In the genomic region with DNA sequence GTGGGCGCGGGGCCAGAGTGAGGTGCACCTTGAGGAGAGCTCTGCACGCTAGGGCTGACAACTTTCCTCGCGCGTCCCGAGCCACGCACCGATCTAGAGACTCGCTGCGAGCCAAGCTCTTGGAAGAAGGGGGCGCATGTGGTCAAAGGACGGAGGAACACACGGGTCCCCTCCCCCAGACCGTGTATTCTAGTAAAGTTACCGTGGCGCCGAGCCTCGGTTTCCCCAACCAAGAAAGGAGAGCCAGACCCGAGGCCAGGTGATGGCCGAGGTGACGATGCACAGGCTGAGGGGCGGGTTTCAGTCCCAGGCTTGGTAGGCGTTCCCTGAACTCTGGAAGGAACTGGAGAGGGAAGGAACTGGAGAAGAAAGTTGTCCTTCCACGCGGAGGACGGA, we compare ENCODE assay signal across 8 mouse cellular contexts. TPM values are rescaled to one million over a fixed set of nuclear protein-coding genes. Genes with fewer than 3 reads are reported as not detected.
DNase-seq lines count a peak whose midpoint lies in the region; ATAC-seq and TF ChIP-seq lines count a peak whose summit lies in the region.

No protein-coding gene starts in this region.

- H3K9ac ChIP-seq in ES-E14 (ENCODE audit: insufficient read depth, low read depth, low read length, poor library complexity, severe bottlenecking) = peak overlapping the region; percentile 56
- H3K9ac ChIP-seq in forebrain, embryonic 14.5 days (ENCODE audit: low read length) = peak overlapping the region; percentile 97
- peak overlapping the region; percentile 99 for H3K9ac ChIP-seq in intestine, embryonic 14.5 days (ENCODE audit: low read length)
- no peak overlapping the region; the same call in 1 of the 2 replicates for H3K9ac ChIP-seq in liver, embryonic 15.5 days
- H3K9ac ChIP-seq in neural tube, embryonic 14.5 days (replicated peaks; ENCODE audit: low read depth, low read length) = peak overlapping the region; percentile 86

- H3K27me3 ChIP-seq in forebrain, embryonic 14.5 days (replicated peaks; ENCODE audit: control insufficient read depth, insufficient read depth, low read length) = no peaks in the 10 kb centered on the region
- H3K27me3 ChIP-seq in intestine, embryonic 14.5 days (replicated peaks; ENCODE audit: control insufficient read depth, insufficient read depth, low read length) = no peaks in the 10 kb centered on the region
- H3K27me3 ChIP-seq in liver, embryonic 15.5 days = peaks cover 65% of the 10 kb centered on the region
- H3K27me3 ChIP-seq in neural tube, embryonic 14.5 days (ENCODE audit: control insufficient read depth, insufficient read depth, low read length) = no peaks in the 10 kb centered on the region

- peaks cover 0 to 12% of the 10 kb centered on the region in 2 experiments; a peak in 2 of 4 replicates for H3K4me1 ChIP-seq in ES-E14 (ENCODE audit: control insufficient read depth in 2 of 2, insufficient read depth in 2 of 2, low read length in 2 of 2, poor library complexity in 1 of 2)
- H3K4me1 ChIP-seq in forebrain, embryonic 14.5 days (ENCODE audit: control insufficient read depth, insufficient read depth, low read length) = peaks cover 12% of the 10 kb centered on the region
- H3K4me1 ChIP-seq in intestine, embryonic 14.5 days (replicated peaks; ENCODE audit: control insufficient read depth, insufficient read depth, low read length) = peaks cover 19% of the 10 kb centered on the region
- H3K4me1 ChIP-seq in liver, embryonic 15.5 days (replicated peaks) = peaks cover 3% of the 10 kb centered on the region; the same call in 1 of the 2 replicates
- peaks cover 17% of the 10 kb centered on the region for H3K4me1 ChIP-seq in neural tube, embryonic 14.5 days (ENCODE audit: control insufficient read depth, insufficient read depth, low read length)

- in situ Hi-C loops in ES-E14 (cut with MboI; ENCODE audit: low sequenced_read_pairs in 2 of 2, unreplicated experiment in 2 of 2) = no loop called here

- H3K4me2 ChIP-seq in forebrain, embryonic 14.5 days (ENCODE audit: low read length) = peak overlapping the region; percentile 80
- peak overlapping the region; percentile 86 for H3K4me2 ChIP-seq in intestine, embryonic 14.5 days (ENCODE audit: low read length)
- peak overlapping the region; percentile 67 for H3K4me2 ChIP-seq in liver, embryonic 15.5 days
- H3K4me2 ChIP-seq in neural tube, embryonic 14.5 days (ENCODE audit: low read depth, low read length) = peak overlapping the region; percentile 80

- H3K27ac ChIP-seq in ES-E14 (ENCODE audit: insufficient read depth, low read depth, low read length, poor library complexity, severe bottlenecking) = no peak overlapping the region
- H3K27ac ChIP-seq in forebrain, embryonic 14.5 days (ENCODE audit: low read depth, low read length) = peak overlapping the region; percentile 90
- H3K27ac ChIP-seq in intestine, embryonic 14.5 days (ENCODE audit: low read depth) = peak overlapping the region; percentile 94
- H3K27ac ChIP-seq in liver, embryonic 15.5 days (replicated peaks) = no peak overlapping the region
- peak overlapping the region; percentile 80 for H3K27ac ChIP-seq in neural tube, embryonic 14.5 days (ENCODE audit: low read depth, low read length)

- no peaks in the 10 kb centered on the region for H3K9me3 ChIP-seq in ES-E14 (ENCODE audit: control insufficient read depth, insufficient read depth, low read depth, low read length)
- H3K9me3 ChIP-seq in forebrain, embryonic 14.5 days (replicated peaks; ENCODE audit: control insufficient read depth, low read length) = no peaks in the 10 kb centered on the region
- no peaks in the 10 kb centered on the region for H3K9me3 ChIP-seq in intestine, embryonic 14.5 days (ENCODE audit: control insufficient read depth, low read length)
- no peaks in the 10 kb centered on the region for H3K9me3 ChIP-seq in liver, embryonic 15.5 days (replicated peaks)
- H3K9me3 ChIP-seq in neural tube, embryonic 14.5 days (ENCODE audit: control insufficient read depth, low read length) = no peaks in the 10 kb centered on the region

- WGBS in forebrain, embryonic 14.5 days = under 1% methylated on average over 27 of the region's 27 CpGs
- WGBS in intestine, embryonic 14.5 days = 0% methylated on average over 27 of the region's 27 CpGs
- WGBS in liver, embryonic 15.5 days (ENCODE audit: insufficient replicate concordance) = under 1% methylated on average over 27 of the region's 27 CpGs
- WGBS in neural tube, embryonic 14.5 days = under 1% methylated on average over 27 of the region's 27 CpGs

- H3K36me3 ChIP-seq in ES-E14 (ENCODE audit: control insufficient read depth, insufficient read depth, low read length, poor library complexity, severe bottlenecking) = no peaks in the 10 kb centered on the region
- H3K36me3 ChIP-seq in forebrain, embryonic 14.5 days (ENCODE audit: control insufficient read depth, insufficient read depth, low read length) = no peaks in the 10 kb centered on the region
- H3K36me3 ChIP-seq in intestine, embryonic 14.5 days (ENCODE audit: control insufficient read depth, insufficient read depth, low read length) = no peaks in the 10 kb centered on the region
- H3K36me3 ChIP-seq in liver, embryonic 15.5 days (replicated peaks) = no peaks in the 10 kb centered on the region
- H3K36me3 ChIP-seq in neural tube, embryonic 14.5 days (ENCODE audit: control insufficient read depth, insufficient read depth, low read length) = no peaks in the 10 kb centered on the region

- peak; percentile 58; the same call in 1 of the 2 replicates for ATAC-seq in forebrain, embryonic 14.5 days
- ATAC-seq in intestine, embryonic 14.5 days (replicated peaks; ENCODE audit: low FRiP score, low TSS enrichment, low read depth) = peak; percentile 73
- ATAC-seq in liver, embryonic 15.5 days (ENCODE audit: insufficient read depth) = no peak
- peak; percentile 75 for ATAC-seq in neural tube, embryonic 14.5 days (ENCODE audit: low read depth)

- H3K4me3 ChIP-seq in ES-E14 (ENCODE audit: insufficient read depth in 1 of 2, low read depth in 1 of 2, low read length in 2 of 2, poor library complexity in 1 of 2, severe bottlenecking in 1 of 2) = peak overlapping the region; percentile 88 to 91
- H3K4me3 ChIP-seq in forebrain, embryonic 14.5 days (ENCODE audit: low read depth, low read length) = peak overlapping the region; percentile 97
- peak overlapping the region; percentile 99 for H3K4me3 ChIP-seq in intestine, embryonic 14.5 days (ENCODE audit: low read depth, low read length)
- H3K4me3 ChIP-seq in liver, embryonic 15.5 days (replicated peaks) = peak overlapping the region; percentile 60
- H3K4me3 ChIP-seq in neural tube, embryonic 14.5 days (ENCODE audit: low read depth, low read length) = peak overlapping the region; percentile 94

- DNase-seq in cerebellum, postnatal 14 days = peak; percentile 21 to 42
- DNase-seq in cerebellum, adult 18-20 months = no peak
- no peak for DNase-seq in ES-E14 (ENCODE audit: low read depth, low spot score)
- peak; percentile 75 for DNase-seq in forebrain, embryonic 14.5 days (ENCODE audit: low spot score)
- DNase-seq in intestine, embryonic 14.5 days (ENCODE audit: low spot score) = peak; percentile 88
- no peak for DNase-seq in natural killer cell, adult 2 months (ENCODE audit: low spot score in 2 of 2)

TF ChIP-seq in ES-E14, 5 proteins besides CTCF, POLR2A, EP300 and RAD21:
- TF ChIP-seq CHD2 (IDR thresholded peaks at IDR 0.05; ENCODE audit: low read depth, low read length) (no peak), MAFK (IDR thresholded peaks at IDR 0.05; ENCODE audit: insufficient read depth, low read depth, low read length) (no peak), ZNF384 (IDR thresholded peaks at IDR 0.05; ENCODE audit: low read depth, low read length) (no peak), ZC3H11A (IDR thresholded peaks at IDR 0.05; ENCODE audit: borderline replicate concordance, low read depth, low read length) (no peak), HCFC1 (IDR thresholded peaks at IDR 0.05; ENCODE audit: borderline replicate concordance, insufficient read depth, low read length) (0 out of 2 replicates have a peak, but pooled peaks have one; percentile 23)
TF ChIP-seq in ES-E14: peak in this region for 1.

RNA-seq across cellular contexts. Expression of gene Igf2bp2, which starts 0.4 kb away (rescaled TPM):
- 24.3 and 25.6 TPM in 2 replicates for total RNA-seq in ES-E14 (2012; rRNA removed)
- polyA plus RNA-seq in forebrain, embryonic 14.5 days (2014; fragmentation: Nextera tagmentation; extraction: Ambion mirVana) = 23.9 and 25.1 TPM in 2 replicates
- 139 and 152 TPM in 2 replicates for polyA plus RNA-seq in intestine, embryonic 14.5 days (2014; fragmentation: Nextera tagmentation; extraction: Ambion mirVana)
- 8.4 and 8.7 TPM in 2 replicates for polyA plus RNA-seq in liver, embryonic 15.5 days (2015; fragmentation: Nextera tagmentation; extraction: Ambion mirVana)
- polyA plus RNA-seq in neural tube, embryonic 14.5 days (2014; fragmentation: Nextera tagmentation; extraction: Ambion mirVana) = 16.6 and 28.2 TPM in 2 replicates

Comparison
In these comparisons a context has a peak if more than half of its experiments do, and no peak if none do; other contexts are left out.
1. DNase-seq: peak in cerebellum, postnatal 14 days (2 of 2), forebrain, embryonic 14.5 days (single experiment) and intestine, embryonic 14.5 days (single experiment); none in cerebellum, adult 18-20 months (0 of 2), ES-E14 (single experiment) and natural killer cell, adult 2 months (0 of 2).
2. H3K27ac ChIP-seq: peak in forebrain, embryonic 14.5 days (single experiment), intestine, embryonic 14.5 days (single experiment) and neural tube, embryonic 14.5 days (single experiment); none in ES-E14 (single experiment) and liver, embryonic 15.5 days (single experiment).
3. Peak in every context shown above with its lines, with median percentiles within 50 percentile points of each other: H3K4me3 ChIP-seq and H3K4me2 ChIP-seq.